Mouse (Mus musculus): Measurements from ENCODE around the gene Kank4. TPM values are rescaled to one million over a fixed set of nuclear protein-coding genes. Genes with fewer than 3 reads are reported as not detected.
"Not testable (repeated sequence)": the region's sequence is repeated elsewhere in the genome, so short reads cannot be mapped to it uniquely, and the experiment has no call there.

Kank4 gene
- polyA plus RNA-seq, 1 experiment: 2.1 TPM

GRCm38 (mm10) chr4:98733660-98734059 lies 83.7 kb downstream of the Kank4 start:
- Histone ChIP-seq H3K27ac (ENCODE audit: insufficient read depth, low read length) (0 out of 2 replicates have a peak overlapping the region, but pooled peaks have one; percentile 23), H3K27me3 (ENCODE audit: control insufficient read depth, insufficient read depth, low read length, poor library complexity, severe bottlenecking) (no peaks in the 10 kb centered on the region), H3K4me3 (ENCODE audit: low read depth, low read length) (peak overlapping the region; percentile 57)

GRCm38 (mm10) chr4:98728716-98729115 lies 88.6 kb downstream of the Kank4 start:
- TF ChIP-seq EP300 (IDR thresholded peaks at IDR 0.05; ENCODE audit: insufficient read depth, low read depth, low read length) (no peak), POLR2A (IDR thresholded peaks at IDR 0.05; ENCODE audit: insufficient read depth, low read length) (no peak), CTCF (IDR thresholded peaks at IDR 0.05; ENCODE audit: low read depth, low read length) (no peak)
- peak overlapping the region; percentile 73 for H3K9ac ChIP-seq (ENCODE audit: low read depth, poor library complexity, severe bottlenecking)
- H3K4me1 ChIP-seq (ENCODE audit: control insufficient read depth, insufficient read depth, low read length): no peaks in the 10 kb centered on the region
- peaks cover 31% of the 10 kb centered on the region for H3K36me3 ChIP-seq (ENCODE audit: control insufficient read depth, insufficient read depth, low read length, poor library complexity, severe bottlenecking)
- H3K27me3 ChIP-seq (ENCODE audit: control insufficient read depth, insufficient read depth, low read length, poor library complexity, severe bottlenecking): no peaks in the 10 kb centered on the region
- no peaks in the 10 kb centered on the region for H3K9me3 ChIP-seq (replicated peaks; ENCODE audit: control insufficient read depth, insufficient read depth, low read length, poor library complexity, severe bottlenecking)
- H3K4me3 ChIP-seq (ENCODE audit: low read depth, low read length): peak overlapping the region; percentile 96
- peak overlapping the region; percentile 98 for H3K27ac ChIP-seq (ENCODE audit: insufficient read depth, low read length)

More at GRCm38 (mm10) chr4:98733660-98734059, 83.7 kb downstream of the Kank4 start:
- Histone ChIP-seq H3K36me3 (ENCODE audit: control insufficient read depth, insufficient read depth, low read length, poor library complexity, severe bottlenecking) (peaks cover 78% of the 10 kb centered on the region), H3K9ac (ENCODE audit: low read depth, poor library complexity, severe bottlenecking) (peak overlapping the region; percentile 27), H3K9me3 (replicated peaks; ENCODE audit: control insufficient read depth, insufficient read depth, low read length, poor library complexity, severe bottlenecking) (no peaks in the 10 kb centered on the region), H3K4me1 (ENCODE audit: control insufficient read depth, insufficient read depth, low read length) (no peaks in the 10 kb centered on the region)
- no peak for TF ChIP-seq POLR2A (IDR thresholded peaks at IDR 0.05; ENCODE audit: insufficient read depth, low read length)
- no peak for TF ChIP-seq CTCF (IDR thresholded peaks at IDR 0.05; ENCODE audit: low read depth, low read length)
- no peak for TF ChIP-seq EP300 (IDR thresholded peaks at IDR 0.05; ENCODE audit: insufficient read depth, low read depth, low read length)

- TF ChIP-seq POLR2A (IDR thresholded peaks at IDR 0.05; ENCODE audit: insufficient read depth, low read length) (no peak), EP300 (IDR thresholded peaks at IDR 0.05; ENCODE audit: insufficient read depth, low read depth, low read length) (peak; percentile 99)
Measured at GRCm38 (mm10) chr4:98727959-98728347, 89.4 kb downstream of the Kank4 start.

GRCm38 (mm10) chr4:98727295-98727958 lies 89.9 kb downstream of the Kank4 start:
- Histone ChIP-seq H3K27ac (ENCODE audit: insufficient read depth, low read length) (peak overlapping the region; percentile 96), H3K4me3 (ENCODE audit: low read depth, low read length) (peak overlapping the region; percentile 96), H3K9ac (ENCODE audit: low read depth, poor library complexity, severe bottlenecking) (peak overlapping the region; percentile 89)

More at GRCm38 (mm10) chr4:98727959-98728347, 89.4 kb downstream of the Kank4 start:
- no peaks in the 10 kb centered on the region for H3K27me3 ChIP-seq (ENCODE audit: control insufficient read depth, insufficient read depth, low read length, poor library complexity, severe bottlenecking)
- H3K4me1 ChIP-seq (ENCODE audit: control insufficient read depth, insufficient read depth, low read length): no peaks in the 10 kb centered on the region
- H3K27ac ChIP-seq (ENCODE audit: insufficient read depth, low read length): peak overlapping the region; percentile 98
- H3K36me3 ChIP-seq (ENCODE audit: control insufficient read depth, insufficient read depth, low read length, poor library complexity, severe bottlenecking): peaks cover 24% of the 10 kb centered on the region
- peak overlapping the region; percentile 89 for H3K9ac ChIP-seq (ENCODE audit: low read depth, poor library complexity, severe bottlenecking)
- peak overlapping the region; percentile 96 for H3K4me3 ChIP-seq (ENCODE audit: low read depth, low read length)
- no peaks in the 10 kb centered on the region for H3K9me3 ChIP-seq (replicated peaks; ENCODE audit: control insufficient read depth, insufficient read depth, low read length, poor library complexity, severe bottlenecking)

GRCm38 (mm10) chr4:98726590-98727237 lies 90.6 kb downstream of the Kank4 start, which contains the start of gene L1td1:
L1td1 (plus strand) TSS chr4:98726734.
- Histone ChIP-seq H3K27ac (ENCODE audit: insufficient read depth, low read length) (peak within 1 kb of the TSS; percentile 96), H3K9ac (ENCODE audit: low read depth, poor library complexity, severe bottlenecking) (peak within 1 kb of the TSS; percentile 89), H3K4me1 (ENCODE audit: control insufficient read depth, insufficient read depth, low read length) (no peaks in the 10 kb centered on the region), H3K9me3 (replicated peaks; ENCODE audit: control insufficient read depth, insufficient read depth, low read length, poor library complexity, severe bottlenecking) (no peaks in the 10 kb centered on the region), H3K36me3 (ENCODE audit: control insufficient read depth, insufficient read depth, low read length, poor library complexity, severe bottlenecking) (peaks cover 22% of the 10 kb centered on the region), H3K27me3 (ENCODE audit: control insufficient read depth, insufficient read depth, low read length, poor library complexity, severe bottlenecking) (no peaks in the 10 kb centered on the region), H3K4me3 (ENCODE audit: low read depth, low read length) (peak within 1 kb of the TSS; percentile 96)
- TF ChIP-seq POLR2A (IDR thresholded peaks at IDR 0.05; ENCODE audit: insufficient read depth, low read length) (peak; percentile 94), EP300 (IDR thresholded peaks at IDR 0.05; ENCODE audit: insufficient read depth, low read depth, low read length) (peak; percentile 96), CTCF (IDR thresholded peaks at IDR 0.05; ENCODE audit: low read depth, low read length) (no peak)

More at GRCm38 (mm10) chr4:98727295-98727958, 89.9 kb downstream of the Kank4 start:
- H3K9me3 ChIP-seq (replicated peaks; ENCODE audit: control insufficient read depth, insufficient read depth, low read length, poor library complexity, severe bottlenecking): no peaks in the 10 kb centered on the region
- TF ChIP-seq CTCF (IDR thresholded peaks at IDR 0.05; ENCODE audit: low read depth, low read length): no peak
- no peak for TF ChIP-seq POLR2A (IDR thresholded peaks at IDR 0.05; ENCODE audit: insufficient read depth, low read length)
- TF ChIP-seq EP300 (IDR thresholded peaks at IDR 0.05; ENCODE audit: insufficient read depth, low read depth, low read length): no peak
- no peaks in the 10 kb centered on the region for H3K27me3 ChIP-seq (ENCODE audit: control insufficient read depth, insufficient read depth, low read length, poor library complexity, severe bottlenecking)
- H3K4me1 ChIP-seq (ENCODE audit: control insufficient read depth, insufficient read depth, low read length): no peaks in the 10 kb centered on the region
- H3K36me3 ChIP-seq (ENCODE audit: control insufficient read depth, insufficient read depth, low read length, poor library complexity, severe bottlenecking): peaks cover 24% of the 10 kb centered on the region

GRCm38 (mm10) chr4:98725439-98725838 lies 91.9 kb downstream of the Kank4 start:
- Histone ChIP-seq H3K36me3 (ENCODE audit: control insufficient read depth, insufficient read depth, low read length, poor library complexity, severe bottlenecking) (peaks cover 10% of the 10 kb centered on the region), H3K4me3 (ENCODE audit: low read depth, low read length) (no peak overlapping the region), H3K9me3 (replicated peaks; ENCODE audit: control insufficient read depth, insufficient read depth, low read length, poor library complexity, severe bottlenecking) (no peaks in the 10 kb centered on the region), H3K27ac (ENCODE audit: insufficient read depth, low read length) (peak overlapping the region; percentile 76), H3K27me3 (ENCODE audit: control insufficient read depth, insufficient read depth, low read length, poor library complexity, severe bottlenecking) (no peaks in the 10 kb centered on the region), H3K4me1 (ENCODE audit: control insufficient read depth, insufficient read depth, low read length) (no peaks in the 10 kb centered on the region), H3K9ac (ENCODE audit: low read depth, poor library complexity, severe bottlenecking) (no peak overlapping the region)
- TF ChIP-seq CTCF (IDR thresholded peaks at IDR 0.05; ENCODE audit: low read depth, low read length) (peak; percentile 28), EP300 (IDR thresholded peaks at IDR 0.05; ENCODE audit: insufficient read depth, low read depth, low read length) (0 out of 2 replicates have a peak, but pooled peaks have one; percentile 23), POLR2A (IDR thresholded peaks at IDR 0.05; ENCODE audit: insufficient read depth, low read length) (no peak)

GRCm38 (mm10) chr4:98724682-98725081 lies 92.7 kb downstream of the Kank4 start:
- not testable (repeated sequence) for H3K4me1 ChIP-seq (ENCODE audit: control insufficient read depth, insufficient read depth, low read length); H3K27me3 ChIP-seq (ENCODE audit: control insufficient read depth, insufficient read depth, low read length, poor library complexity, severe bottlenecking); H3K9me3 ChIP-seq (replicated peaks; ENCODE audit: control insufficient read depth, insufficient read depth, low read length, poor library complexity, severe bottlenecking); H3K9ac ChIP-seq (ENCODE audit: low read depth, poor library complexity, severe bottlenecking); H3K4me3 ChIP-seq (ENCODE audit: low read depth, low read length); H3K36me3 ChIP-seq (ENCODE audit: control insufficient read depth, insufficient read depth, low read length, poor library complexity, severe bottlenecking)
- H3K27ac ChIP-seq (ENCODE audit: insufficient read depth, low read length): peak overlapping the region; percentile 76; the same call in 1 of the 2 replicates

Measured in ES-Bruce4 (cell line).